Mouse (Mus musculus): ENCODE data around the gene Cyp2b10.
"Not testable (repeated sequence)": the region's sequence is repeated elsewhere in the genome, so short reads cannot be mapped to it uniquely, and the experiment has no call there.

The Cyp2b10 gene

GRCm38 (mm10) chr7:25897411-25897810 is at the start of gene Cyp2b10:
Gene Cyp2b10 (plus strand): TSS chr7:25897620.
- no peak for DNase-seq (ENCODE audit: low read depth)

GRCm38 (mm10) chr7:25847722-25848443 is 49.5 kb upstream of the Cyp2b10 start:
- DNase-seq (ENCODE audit: low read depth) = peak; percentile 92

GRCm38 (mm10) chr7:25848444-25848812 is 49.0 kb upstream of the Cyp2b10 start:
- DNase-seq (ENCODE audit: low read depth) = no peak

DNA sequence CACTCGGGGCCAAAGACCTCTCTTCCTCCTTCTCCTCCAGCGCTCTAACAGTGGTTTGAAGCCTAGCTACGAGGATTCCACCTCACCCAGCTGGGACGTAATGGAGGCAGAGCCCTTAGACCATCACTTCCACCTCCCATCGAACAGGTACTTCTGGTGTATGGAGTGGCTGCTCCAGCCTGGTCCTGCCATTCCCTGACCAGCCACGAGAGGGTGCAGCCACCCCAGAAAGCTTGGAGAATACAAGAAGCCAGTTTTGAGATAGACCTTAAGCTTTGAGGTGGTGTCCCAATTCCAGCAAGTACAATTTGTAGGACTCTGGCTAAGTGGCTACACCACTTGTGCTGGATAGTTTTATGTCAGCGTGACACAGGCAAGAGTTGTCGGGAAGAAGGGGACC is 42.3 kb upstream of the Cyp2b10 start:
- DNase-seq (ENCODE audit: low read depth) = peak; percentile 80

DNA sequence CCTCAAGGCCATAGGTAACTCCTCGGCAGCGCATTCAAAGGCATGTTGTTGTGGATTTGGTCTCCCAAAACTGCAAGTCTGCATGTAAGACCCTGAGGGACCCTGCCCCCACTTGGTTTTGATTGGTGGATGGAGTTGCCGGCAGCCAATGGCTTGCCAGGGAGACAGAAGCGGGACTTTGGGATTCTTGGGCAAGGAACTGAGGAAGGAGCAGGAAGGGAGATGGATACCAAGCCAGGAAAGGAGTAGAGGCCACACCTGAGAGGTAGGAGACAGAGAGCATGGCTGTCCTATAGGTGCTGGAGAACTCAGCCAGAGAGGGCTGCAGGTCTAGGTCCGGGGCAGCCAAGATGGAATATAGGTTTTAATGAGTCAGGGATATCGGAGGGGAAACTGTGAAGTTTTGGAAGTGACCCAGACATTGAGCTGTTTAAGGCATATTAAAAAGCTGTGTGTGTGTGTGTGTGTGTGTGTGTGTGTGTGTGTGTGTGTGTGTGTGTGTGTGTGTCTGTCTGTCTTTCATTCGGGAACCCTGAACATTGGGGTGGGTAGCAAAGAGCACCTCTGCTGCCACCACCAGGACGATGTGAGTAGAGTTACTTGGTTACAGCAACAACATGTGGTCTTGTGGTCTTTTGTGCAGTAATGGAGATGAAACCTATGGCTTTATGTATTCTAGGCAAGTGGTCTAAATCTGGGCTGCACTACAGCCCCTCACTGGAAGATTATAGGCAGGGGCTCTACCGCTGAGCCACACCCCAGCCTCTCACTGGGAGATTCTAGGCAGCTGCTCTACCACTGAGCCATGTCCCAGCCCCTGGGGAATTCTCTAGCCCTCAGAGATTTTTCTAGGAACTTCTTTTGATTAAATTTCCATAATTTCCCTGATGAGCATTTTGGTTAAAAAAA is 37.2 kb upstream of the Cyp2b10 start:
- DNase-seq (ENCODE audit: low read depth) = peak; percentile 46

DNA sequence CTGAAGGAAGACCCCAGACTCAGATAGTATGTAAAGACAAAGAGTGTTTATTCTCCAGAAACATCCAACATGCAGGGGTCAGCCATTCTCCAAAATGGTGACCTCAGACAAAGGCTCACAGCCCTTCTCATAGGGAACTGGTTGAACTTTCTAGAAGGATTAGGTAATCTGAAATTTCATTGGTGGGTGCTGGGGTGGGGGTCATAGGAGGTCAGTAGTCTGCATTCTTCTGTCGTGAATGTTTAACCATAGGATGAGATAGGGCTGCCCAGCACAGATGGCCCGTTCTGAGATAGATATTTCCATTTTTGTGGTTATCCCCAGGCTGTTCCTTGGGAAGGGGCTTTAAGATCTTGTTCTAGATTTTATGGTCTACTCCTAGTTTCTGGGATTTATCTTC is 35.1 kb upstream of the Cyp2b10 start:
- DNase-seq (ENCODE audit: low read depth) = no peak

- no peak for DNase-seq (ENCODE audit: low read depth)
Measured at GRCm38 (mm10) chr7:25863756-25864155, 33.7 kb upstream of the Cyp2b10 start.

GRCm38 (mm10) chr7:25864861-25865260 is 32.6 kb upstream of the Cyp2b10 start:
- DNase-seq (ENCODE audit: low read depth) = no peak

DNA sequence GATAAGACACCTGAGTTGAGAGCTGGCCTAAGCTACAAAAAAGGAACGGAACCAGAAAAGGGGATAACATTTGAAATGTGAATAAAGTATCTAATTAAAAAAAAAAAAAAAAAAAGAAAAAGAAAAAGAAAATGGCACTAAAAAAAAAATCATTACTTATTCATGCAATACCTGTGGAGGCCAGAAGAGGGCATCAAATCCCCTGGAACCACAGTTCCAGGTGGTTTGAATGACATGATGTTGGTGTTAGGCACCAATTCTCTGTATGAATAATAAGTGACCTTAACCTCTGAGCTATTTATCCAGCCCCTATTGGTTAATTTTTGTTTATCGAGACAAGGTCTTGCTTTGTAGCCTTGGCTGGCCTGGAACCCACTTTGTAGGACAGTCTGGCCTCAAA is 27.6 kb upstream of the Cyp2b10 start:
- DNase-seq (ENCODE audit: low read depth) = peak; percentile 53

DNA sequence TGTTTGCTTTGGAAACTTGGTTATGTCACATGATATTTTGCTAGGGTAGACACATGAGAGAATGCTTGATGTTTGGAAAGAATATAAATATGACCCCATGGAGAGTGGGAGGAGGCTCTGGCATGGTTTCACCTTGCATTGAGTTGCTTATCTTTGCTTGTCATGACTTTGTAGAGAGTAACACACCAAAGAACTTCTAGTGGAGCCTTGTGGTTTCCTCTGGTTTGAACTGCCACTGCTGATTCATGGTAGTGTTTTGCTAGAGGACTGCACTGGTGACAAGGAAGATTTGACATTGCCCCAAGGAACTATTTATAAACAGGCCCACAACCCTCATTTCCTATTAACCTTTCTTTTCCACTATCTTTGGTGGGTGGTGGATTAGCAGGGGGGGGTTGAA is 24.8 kb upstream of the Cyp2b10 start:
- no peak for DNase-seq (ENCODE audit: low read depth)

DNA sequence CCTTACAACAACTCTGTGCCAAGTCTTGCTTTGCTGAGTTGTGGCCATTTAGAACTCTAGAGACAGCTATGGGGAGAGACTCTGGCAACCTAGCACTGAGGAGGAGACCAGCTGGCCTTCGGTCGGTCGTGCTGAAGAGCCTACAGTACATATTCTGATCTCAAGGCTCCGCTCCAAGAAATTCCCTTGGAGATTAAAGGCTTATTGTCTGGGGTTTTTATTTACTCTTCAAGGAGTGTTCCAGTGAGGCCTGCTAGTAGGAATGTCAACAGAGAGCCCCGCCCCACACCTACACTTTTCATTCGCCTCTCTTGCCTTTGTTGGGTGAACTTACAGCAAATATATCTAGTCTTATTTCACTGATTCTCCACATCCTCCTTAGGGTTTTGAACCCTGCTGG is 18.7 kb upstream of the Cyp2b10 start:
- no peak for DNase-seq (ENCODE audit: low read depth)

GRCm38 (mm10) chr7:25880721-25881120 is 16.7 kb upstream of the Cyp2b10 start:
- DNase-seq (ENCODE audit: low read depth) = not testable (repeated sequence)

GRCm38 (mm10) chr7:25884272-25884671 is 13.1 kb upstream of the Cyp2b10 start:
- no peak for DNase-seq (ENCODE audit: low read depth)

GRCm38 (mm10) chr7:25887758-25888157 is 9.7 kb upstream of the Cyp2b10 start:
- no peak for DNase-seq (ENCODE audit: low read depth)

- DNase-seq (ENCODE audit: low read depth) = no peak
Measured at GRCm38 (mm10) chr7:25893159-25893558, 4.3 kb upstream of the Cyp2b10 start.

DNA sequence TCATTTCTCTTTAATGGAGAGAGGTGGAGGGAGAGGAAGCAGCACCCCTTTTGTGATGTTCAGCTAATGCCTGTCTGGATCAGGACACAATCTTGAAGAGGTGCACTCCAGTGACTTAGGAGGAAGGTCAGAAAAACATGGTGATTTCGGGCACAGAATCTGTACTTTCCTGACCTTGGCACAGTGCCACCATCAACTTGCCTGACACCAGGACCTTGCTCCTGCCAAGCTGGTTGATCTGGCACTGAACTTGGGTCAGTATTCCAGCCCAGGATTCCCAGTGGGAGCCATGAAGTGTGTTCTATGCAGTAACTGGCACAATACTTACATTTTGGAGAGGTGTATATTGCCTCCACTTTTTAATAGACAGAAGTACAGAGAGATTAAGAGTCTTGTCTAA is 2.3 kb upstream of the Cyp2b10 start:
- no peak for DNase-seq (ENCODE audit: low read depth)

DNA sequence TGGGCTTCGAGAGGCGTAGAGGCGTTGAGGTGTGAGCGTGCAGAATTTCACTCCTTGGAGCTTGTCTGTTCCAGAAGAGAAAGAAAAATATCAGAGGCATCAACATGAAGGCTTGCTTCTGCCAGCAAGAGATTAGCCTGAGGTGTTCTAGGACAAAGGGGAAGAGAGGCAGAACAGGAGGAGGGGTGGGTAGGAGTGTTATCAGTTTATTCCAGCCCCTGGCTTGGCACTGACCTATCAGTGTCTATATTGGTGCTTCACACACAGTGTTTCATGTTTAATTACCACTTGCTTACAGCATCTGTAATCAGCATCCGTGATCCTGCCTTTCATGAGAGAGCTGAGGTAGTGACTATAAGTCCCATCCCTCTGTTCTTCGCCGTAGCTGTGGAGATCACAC is 644 bp downstream of the Cyp2b10 start:
- no peak for DNase-seq (ENCODE audit: low read depth)

DNA sequence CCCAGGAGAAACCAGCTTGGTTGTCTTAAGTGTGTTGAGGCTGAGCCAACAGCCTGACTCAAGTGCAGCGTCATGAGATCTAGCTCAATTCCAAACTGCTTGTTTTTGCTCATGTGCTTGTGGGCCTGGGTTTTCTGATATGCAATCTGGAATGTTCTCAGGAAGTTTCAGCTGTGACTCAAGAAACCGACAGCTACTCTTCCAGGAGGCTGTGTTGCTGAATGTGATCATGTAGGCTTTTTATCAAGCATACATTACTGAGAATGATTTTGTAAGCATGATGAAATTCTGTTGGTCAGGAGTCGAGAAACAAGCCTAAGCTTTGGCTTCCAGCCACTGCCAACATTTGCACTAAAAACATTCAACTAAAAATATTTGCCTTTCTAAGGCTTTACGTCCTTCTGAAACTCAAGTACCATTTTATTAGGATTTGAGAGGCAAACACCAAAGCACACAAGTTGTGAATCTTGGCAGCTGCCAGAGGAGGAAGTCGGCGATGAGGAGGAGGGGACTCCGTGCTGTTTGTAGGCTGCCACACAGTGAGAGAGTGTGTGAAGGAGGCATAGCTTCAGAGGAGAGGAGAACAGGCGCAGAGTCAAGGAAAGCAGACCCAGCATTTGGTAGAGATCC is 4.8 kb downstream of the Cyp2b10 start:
- DNase-seq (ENCODE audit: low read depth) = no peak

- peak; percentile 16 for DNase-seq (ENCODE audit: low read depth)
Measured at GRCm38 (mm10) chr7:25903156-25903555, 5.7 kb downstream of the Cyp2b10 start.

DNA sequence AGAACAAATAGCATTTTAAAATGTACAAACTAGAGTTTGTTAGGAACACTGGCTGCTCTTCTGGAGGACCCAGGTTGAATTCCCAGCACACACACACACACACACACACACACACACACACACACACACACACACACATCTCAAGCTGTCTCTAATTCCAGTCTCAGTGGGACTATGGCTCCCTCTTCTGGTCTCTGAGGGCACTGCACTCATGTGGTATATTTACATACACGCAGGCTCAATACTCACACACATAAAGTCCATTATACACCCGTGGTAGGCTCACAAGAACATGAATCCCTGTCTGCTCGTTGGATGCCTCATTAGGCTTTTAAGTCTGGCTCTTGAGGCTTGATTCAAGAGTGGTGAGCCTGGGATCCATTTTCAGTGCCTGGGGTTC is 6.6 kb downstream of the Cyp2b10 start:
- peak; percentile 61 for DNase-seq (ENCODE audit: low read depth)

DNA sequence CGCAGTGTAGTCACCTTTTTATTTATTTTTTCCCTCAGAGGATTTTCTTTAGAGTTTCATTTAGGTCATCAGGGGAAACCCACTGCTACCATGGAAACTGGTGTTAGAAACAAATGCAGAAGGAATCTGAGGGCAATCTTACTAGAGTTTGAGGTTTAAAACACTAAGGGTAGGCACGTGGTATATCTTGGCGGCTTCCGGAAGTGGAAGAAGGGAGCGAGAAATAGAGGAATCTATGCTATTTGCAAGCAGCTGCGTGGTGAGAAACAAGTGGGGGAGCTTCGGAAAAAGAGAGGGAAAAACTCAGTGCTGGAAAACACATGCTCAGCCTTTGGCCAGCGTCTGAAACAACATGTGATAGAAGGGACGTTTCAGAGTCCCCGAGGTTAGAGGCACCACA is 7.1 kb downstream of the Cyp2b10 start:
- no peak for DNase-seq (ENCODE audit: low read depth)

- no peak for DNase-seq (ENCODE audit: low read depth)
Measured at GRCm38 (mm10) chr7:25907380-25907779, 10.0 kb downstream of the Cyp2b10 start.

DNA sequence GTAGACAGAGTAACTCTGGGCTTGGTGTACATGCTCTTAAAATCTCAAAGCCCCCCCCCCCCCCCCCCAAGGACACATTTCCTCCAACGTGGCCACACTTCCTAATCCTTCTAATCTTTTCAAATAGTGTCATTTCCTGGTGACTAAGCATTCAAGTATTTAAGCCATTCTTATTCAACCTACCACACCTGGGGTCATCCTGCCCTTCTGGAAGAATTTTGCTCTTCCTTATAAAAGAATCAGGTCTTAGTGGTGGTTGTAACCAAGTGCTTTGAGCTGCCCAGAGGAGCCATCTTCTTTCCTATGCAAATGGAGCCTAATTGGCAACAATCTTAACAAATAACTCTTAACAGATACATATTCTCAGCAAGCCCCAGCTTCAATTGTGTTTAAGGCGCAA is 12.6 kb downstream of the Cyp2b10 start:
- no peak for DNase-seq (ENCODE audit: low read depth)

All from induced T-regulatory cell, adult 2 months (primary cell).